Mouse (Mus musculus) R1 (cell line): ENCODE results near the gene Golph3l.
"Not testable (repeated sequence)": the region's sequence is repeated elsewhere in the genome, so short reads cannot be mapped to it uniquely, and the experiment has no call there.

Source experiments
- DNase-seq: peaks from one replicate; pipeline ENCODE4 v3.0.0-alpha.2; 2018; ENCODE audit warnings: low read depth, low spot score

Gene Golph3l

GRCm38 (mm10) chr3:95588604-95589086, at the start of gene Golph3l:
Golph3l (plus strand) TSS chr3:95588934.
- peak; percentile 99 for DNase-seq

GRCm38 (mm10) chr3:95538936-95539335, 49.8 kb upstream of the Golph3l start:
- DNase-seq = no peak

- DNase-seq = no peak
Measured at GRCm38 (mm10) chr3:95539837-95540236, 48.9 kb upstream of the Golph3l start.

- not testable (repeated sequence) for DNase-seq
Measured at GRCm38 (mm10) chr3:95541186-95541585, 47.5 kb upstream of the Golph3l start.

- DNase-seq = no peak
Measured at GRCm38 (mm10) chr3:95542171-95542570, 46.6 kb upstream of the Golph3l start.

GRCm38 (mm10) chr3:95542981-95543380, 45.8 kb upstream of the Golph3l start:
- no peak for DNase-seq

GRCm38 (mm10) chr3:95550176-95550575, 38.6 kb upstream of the Golph3l start:
- no peak for DNase-seq

- DNase-seq = peak; percentile 13
Measured at GRCm38 (mm10) chr3:95553986-95554385, 34.7 kb upstream of the Golph3l start.

- DNase-seq = peak; percentile 87
Measured at GRCm38 (mm10) chr3:95559437-95559836, 29.3 kb upstream of the Golph3l start, which contains the start of gene Hormad1. Hormad1 (plus strand) TSS chr3:95559677.

- no peak for DNase-seq
Measured at GRCm38 (mm10) chr3:95560738-95561137, 28.0 kb upstream of the Golph3l start.

- no peak for DNase-seq
Measured at GRCm38 (mm10) chr3:95561826-95562225, 26.9 kb upstream of the Golph3l start.

- DNase-seq = no peak
Measured at GRCm38 (mm10) chr3:95569585-95569984, 19.1 kb upstream of the Golph3l start.

- no peak for DNase-seq
Measured at GRCm38 (mm10) chr3:95587754-95588603, 755 bp upstream of the Golph3l start.

- no peak for DNase-seq
Measured at GRCm38 (mm10) chr3:95598734-95599133, 10.0 kb downstream of the Golph3l start.

- no peak for DNase-seq
Measured at GRCm38 (mm10) chr3:95601287-95601686, 12.6 kb downstream of the Golph3l start.

- DNase-seq = no peak
Measured at GRCm38 (mm10) chr3:95606096-95606495, 17.4 kb downstream of the Golph3l start.

- DNase-seq = no peak
Measured at GRCm38 (mm10) chr3:95609195-95609594, 20.5 kb downstream of the Golph3l start.

- DNase-seq = no peak
Measured at GRCm38 (mm10) chr3:95613996-95614395, 25.3 kb downstream of the Golph3l start.

GRCm38 (mm10) chr3:95618511-95618910, 29.8 kb downstream of the Golph3l start:
- DNase-seq = no peak

GRCm38 (mm10) chr3:95621241-95621640, 32.5 kb downstream of the Golph3l start:
- peak; percentile 75 for DNase-seq

- DNase-seq = not testable (repeated sequence)
Measured at GRCm38 (mm10) chr3:95622421-95622820, 33.7 kb downstream of the Golph3l start.

GRCm38 (mm10) chr3:95623551-95623950, 34.8 kb downstream of the Golph3l start:
- DNase-seq = peak; percentile 44

GRCm38 (mm10) chr3:95623991-95624515, 35.3 kb downstream of the Golph3l start:
- not testable (repeated sequence) for DNase-seq
